Mouse (Mus musculus) liver, embryonic 16.5 days (tissue): ENCODE measurements at regions not wholly inside any gene's neighbourhood (a gene's known extent, or its start where the extent isn't known, plus 50 kb on each side); places are given as distances from the start of the nearest gene placed in this dataset.

ENCODE experiments used
- ATAC-seq: fragments of 200-750 bp; cut with Nextera tagmentation; 2 replicates; pipeline ENCODE4 v1.8.0; 2017; ENCODE audit warnings: low read depth, mild to moderate bottlenecking, moderate number of reproducible peaks, moderate library complexity
- H3K27ac ChIP-seq: fragments of 300-500 bp; sonication (generic); 2 replicates; pipeline ENCODE4 v1.5.1; 2014; ENCODE audit warnings: mild to moderate bottlenecking, low read length
- H3K27me3 ChIP-seq: fragments of 300-500 bp; sonication (generic); 2 replicates; pipeline ENCODE4 v1.6.1; 2014; ENCODE audit warnings: low read depth, low read length, mixed read lengths; ENCODE audit not compliant: control insufficient read depth, insufficient read depth
- H3K36me3 ChIP-seq: fragments of 300-500 bp; sonication (generic); 2 replicates; pipeline ENCODE4 v1.6.1; 2014; ENCODE audit warnings: mild to moderate bottlenecking; ENCODE audit not compliant: control insufficient read depth, insufficient read depth
- H3K4me1 ChIP-seq: fragments of 300-500 bp; sonication (generic); 2 replicates; pipeline ENCODE4 v1.6.1; 2014; ENCODE audit warnings: low read depth, low read length, mixed read lengths; ENCODE audit not compliant: control insufficient read depth
- H3K4me2 ChIP-seq: fragments of 300-500 bp; sonication (generic); 2 replicates; pipeline ENCODE4 v1.6.1; 2014; ENCODE audit warnings: low read depth, low read length, mixed read lengths
- H3K4me3 ChIP-seq: fragments of 300-500 bp; sonication (generic); 2 replicates; pipeline ENCODE4 v1.5.1; 2014; ENCODE audit warnings: low read depth, mild to moderate bottlenecking, low read length
- H3K9ac ChIP-seq: fragments of 300-500 bp; sonication (generic); 2 replicates; pipeline ENCODE4 v1.6.1; 2014; ENCODE audit warnings: low read depth, low read length
- H3K9me3 ChIP-seq: fragments of 300-500 bp; sonication (generic); replicated peaks from 2 replicates; pipeline ENCODE4 v1.6.1; 2016; ENCODE audit warnings: low read length; ENCODE audit not compliant: control insufficient read depth
- WGBS: fragments of 180-500 bp; shearing (Covaris S2); extraction: QIAGEN DNeasy Blood & Tissue Kit; methylation state at CpG from one replicate; pipeline ENCODE4 v1.1.7; 2014; ENCODE audit not compliant: insufficient replicate concordance; 5-methylcytosine and 5-hydroxymethylcytosine counted together

DNA sequence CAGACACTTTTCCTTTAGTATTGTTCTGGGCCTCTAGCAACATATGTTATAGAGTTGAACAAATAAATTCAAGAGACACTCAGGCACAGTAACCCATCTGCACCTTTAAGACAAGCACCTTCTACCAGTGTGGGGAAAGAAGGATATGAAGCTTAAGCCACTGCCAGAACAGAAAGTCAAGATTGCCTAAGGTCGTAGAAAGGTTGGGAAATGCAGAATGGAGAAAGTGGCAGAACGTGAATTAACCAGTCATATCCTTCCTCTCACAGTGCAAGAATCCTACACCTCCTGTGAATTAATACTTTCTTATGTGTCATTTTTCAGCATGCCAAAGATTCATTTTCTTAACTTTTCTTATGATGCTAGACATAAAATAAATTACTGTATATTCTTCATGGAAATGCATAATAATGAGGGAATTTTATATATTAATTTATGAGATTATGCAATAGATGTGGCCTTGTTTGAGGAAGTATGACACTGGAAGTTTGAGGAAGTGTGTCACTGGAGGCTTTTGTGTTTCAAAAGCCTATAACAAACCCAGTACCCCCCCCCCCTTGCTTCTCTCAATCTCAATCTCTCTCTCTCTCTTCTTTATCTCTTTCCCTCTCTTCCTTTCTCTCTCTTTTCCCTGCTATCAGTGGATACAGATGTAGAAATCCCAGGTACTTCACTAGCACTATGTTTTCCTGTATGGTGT is 361.6 kb upstream of the Edil3 start:
- WGBS, result 26% methylated on average over 2 of the region's 2 CpGs

DNA sequence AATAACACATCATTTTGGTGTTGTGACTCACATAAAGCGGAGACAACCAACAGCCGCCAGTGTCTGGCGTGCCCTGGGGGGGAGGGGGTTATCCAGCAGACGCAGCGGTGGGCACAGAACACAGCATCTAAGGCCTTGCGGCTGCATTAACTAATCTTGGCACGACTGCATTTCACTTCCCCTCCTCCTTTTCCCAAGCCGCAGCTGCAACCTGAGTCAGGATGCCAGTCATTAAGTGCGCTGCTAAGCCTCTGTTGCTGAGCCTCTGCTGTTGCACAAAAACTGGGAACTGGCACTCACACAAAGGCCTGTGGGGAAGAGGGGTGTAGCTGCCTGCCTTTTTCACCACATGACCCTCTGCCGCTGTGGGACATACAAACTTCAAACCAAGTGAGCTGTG is 331.2 kb upstream of the Edil3 start:
- WGBS, result 76% methylated on average over 10 of the region's 10 CpGs
- Histone ChIP-seq H3K4me1 (no peaks in the 10 kb centered on the region), H3K9me3 (no peaks in the 10 kb centered on the region), H3K4me2 (no peak overlapping the region), H3K27me3 (no peaks in the 10 kb centered on the region), H3K4me3 (no peak overlapping the region), H3K27ac (no peak overlapping the region), H3K36me3 (no peaks in the 10 kb centered on the region), H3K9ac (no peak overlapping the region)
- ATAC-seq, result no peak

More for the DNA sequence above, 361.6 kb upstream of the Edil3 start:
- Histone ChIP-seq H3K9ac (no peak overlapping the region), H3K36me3 (no peaks in the 10 kb centered on the region), H3K4me2 (no peak overlapping the region), H3K9me3 (no peaks in the 10 kb centered on the region), H3K4me3 (no peak overlapping the region), H3K27me3 (no peaks in the 10 kb centered on the region), H3K27ac (no peak overlapping the region), H3K4me1 (no peaks in the 10 kb centered on the region)
- ATAC-seq, result peak; percentile 74

DNA sequence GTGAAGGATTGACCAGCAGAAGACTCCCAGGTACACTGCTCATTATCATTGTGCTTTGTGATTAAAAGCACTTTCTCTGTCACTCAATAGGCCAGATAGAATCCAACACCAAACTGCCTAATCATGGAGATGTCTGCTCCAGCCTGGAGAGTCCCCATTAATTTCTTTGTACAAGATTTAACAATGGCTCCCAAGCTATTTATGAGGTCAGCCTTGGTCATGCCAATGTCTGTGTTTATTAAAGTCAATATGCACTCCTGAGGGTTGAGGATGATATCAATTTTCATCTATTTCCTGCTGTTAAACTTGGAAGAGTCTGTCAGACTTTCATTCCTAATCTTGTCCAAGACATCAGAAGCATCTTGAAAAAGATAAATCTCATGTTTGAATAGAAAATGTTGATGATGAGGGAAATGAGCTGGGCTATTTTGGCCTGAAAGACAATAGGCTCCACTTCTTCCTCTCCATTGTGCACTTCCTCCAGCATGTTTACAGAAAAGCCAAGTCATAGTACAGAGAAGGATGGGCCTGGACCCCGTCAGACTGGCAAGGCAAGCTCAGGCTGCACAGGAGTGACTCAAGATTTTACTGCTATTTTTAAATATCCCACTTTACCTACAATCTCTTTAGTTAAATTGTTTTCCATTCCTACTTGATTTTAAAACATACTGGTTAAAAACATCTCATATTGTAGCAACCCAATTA is 310.3 kb upstream of the Edil3 start:
- Histone ChIP-seq H3K27ac (no peak overlapping the region), H3K4me3 (no peak overlapping the region)

DNA sequence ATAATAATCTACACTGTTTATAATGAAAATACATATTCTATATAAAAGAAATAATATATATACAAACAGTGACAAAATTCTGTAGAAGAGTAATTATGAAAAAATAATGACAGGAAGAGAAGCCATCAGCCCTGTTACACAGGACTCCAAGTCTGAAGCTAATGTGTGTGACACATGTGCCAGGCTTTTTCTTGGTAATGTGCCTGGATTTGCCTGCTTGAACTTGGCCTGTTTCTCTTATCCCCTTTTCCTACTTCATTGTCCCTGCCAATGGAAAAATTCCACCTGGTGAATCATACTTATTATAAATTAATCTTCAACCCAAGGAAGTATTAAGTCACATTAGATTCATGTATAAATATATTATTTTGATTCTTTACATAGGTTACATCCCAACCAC is 286.5 kb upstream of the Edil3 start:
- H3K9ac ChIP-seq, result no peak overlapping the region
- no peaks in the 10 kb centered on the region for H3K27me3 ChIP-seq
- H3K4me2 ChIP-seq, result no peak overlapping the region
- H3K4me3 ChIP-seq, result no peak overlapping the region
- no peak for ATAC-seq
- no peaks in the 10 kb centered on the region for H3K36me3 ChIP-seq
- H3K4me1 ChIP-seq, result no peaks in the 10 kb centered on the region
- no peaks in the 10 kb centered on the region for H3K9me3 ChIP-seq
- H3K27ac ChIP-seq, result no peak overlapping the region

More for the DNA sequence above, 310.3 kb upstream of the Edil3 start:
- no peak for ATAC-seq
- Histone ChIP-seq H3K36me3 (no peaks in the 10 kb centered on the region), H3K9me3 (no peaks in the 10 kb centered on the region), H3K27me3 (no peaks in the 10 kb centered on the region), H3K4me2 (no peak overlapping the region), H3K4me1 (no peaks in the 10 kb centered on the region), H3K9ac (no peak overlapping the region)
- WGBS, result 24% methylated on average over 1 of the region's 1 CpGs

DNA sequence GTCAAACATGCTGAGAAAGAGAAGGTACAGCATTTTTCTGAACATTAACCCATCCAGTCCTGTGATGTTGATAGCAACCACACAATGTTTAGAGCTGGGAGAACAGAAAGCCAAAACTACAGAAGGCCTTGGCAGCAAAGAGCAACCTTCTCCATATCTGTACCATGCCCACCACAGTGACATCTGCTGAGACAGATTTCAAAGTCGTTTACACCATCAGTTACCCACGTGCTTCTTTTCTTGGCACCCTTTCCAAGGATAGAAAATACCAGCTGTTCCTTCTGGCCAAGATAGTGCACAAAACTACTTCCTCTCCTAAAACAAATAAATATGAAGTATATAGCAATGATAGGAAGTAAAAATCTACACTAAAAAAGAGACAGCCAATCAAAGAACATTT is 266.8 kb upstream of the Edil3 start:
- no peak overlapping the region for H3K4me3 ChIP-seq
- H3K4me2 ChIP-seq, result no peak overlapping the region
- no peaks in the 10 kb centered on the region for H3K9me3 ChIP-seq
- WGBS, result 18% methylated on average over 2 of the region's 2 CpGs
- H3K4me1 ChIP-seq, result no peaks in the 10 kb centered on the region
- H3K27me3 ChIP-seq, result no peaks in the 10 kb centered on the region
- no peak overlapping the region for H3K27ac ChIP-seq
- H3K9ac ChIP-seq, result no peak overlapping the region
- no peak for ATAC-seq
- no peaks in the 10 kb centered on the region for H3K36me3 ChIP-seq

DNA sequence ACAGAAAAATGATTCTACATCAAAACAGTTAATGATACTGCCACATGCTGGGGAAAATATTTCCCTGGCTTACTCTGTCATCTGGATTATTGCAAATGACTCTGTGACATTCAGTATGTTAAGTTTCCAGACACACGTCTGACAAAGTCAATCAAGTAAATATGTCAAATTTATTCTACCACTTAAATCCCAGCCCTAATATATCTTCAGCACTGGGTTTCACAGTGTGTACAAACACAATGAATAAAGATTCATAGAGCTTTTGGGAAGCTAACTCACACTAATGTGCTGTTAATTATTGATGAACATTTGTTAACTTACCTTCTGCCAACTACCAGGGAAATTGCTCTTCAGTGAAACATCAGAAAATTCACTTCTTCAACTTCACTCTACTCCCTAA is 256.3 kb upstream of the Edil3 start:
- no peaks in the 10 kb centered on the region for H3K27me3 ChIP-seq
- H3K4me1 ChIP-seq, result no peaks in the 10 kb centered on the region
- no peak for ATAC-seq
- no peak overlapping the region for H3K4me2 ChIP-seq
- H3K9me3 ChIP-seq, result no peaks in the 10 kb centered on the region
- no peak overlapping the region for H3K4me3 ChIP-seq
- H3K27ac ChIP-seq, result no peak overlapping the region
- WGBS, result 64% methylated on average over 1 of the region's 1 CpGs
- no peak overlapping the region for H3K9ac ChIP-seq
- no peaks in the 10 kb centered on the region for H3K36me3 ChIP-seq

DNA sequence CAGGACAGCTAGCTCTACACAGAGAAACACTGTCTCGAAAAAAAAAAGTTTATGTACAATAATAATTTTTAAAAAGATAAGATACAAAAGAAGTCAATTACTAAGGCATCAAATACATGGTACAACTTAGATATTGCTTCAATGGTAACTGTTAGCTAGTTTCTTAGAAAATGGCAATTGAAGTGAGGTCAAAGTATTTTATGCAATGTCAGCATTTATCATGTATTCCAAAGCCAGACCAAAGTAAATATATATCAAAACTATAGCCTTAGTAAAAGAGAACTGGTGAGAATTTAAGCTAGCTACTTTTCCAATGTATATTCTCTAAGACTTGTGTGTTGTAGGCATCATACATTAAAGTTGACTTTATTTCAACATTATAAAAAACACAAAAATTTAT is 219.0 kb upstream of the Edil3 start:
- H3K27me3 ChIP-seq, result no peaks in the 10 kb centered on the region
- H3K36me3 ChIP-seq, result no peaks in the 10 kb centered on the region
- no peak overlapping the region for H3K9ac ChIP-seq
- no peaks in the 10 kb centered on the region for H3K9me3 ChIP-seq
- no peak overlapping the region for H3K4me2 ChIP-seq
- no peak for ATAC-seq
- 30% methylated on average over 1 of the region's 1 CpGs for WGBS
- H3K27ac ChIP-seq, result no peak overlapping the region
- no peaks in the 10 kb centered on the region for H3K4me1 ChIP-seq
- H3K4me3 ChIP-seq, result no peak overlapping the region

DNA sequence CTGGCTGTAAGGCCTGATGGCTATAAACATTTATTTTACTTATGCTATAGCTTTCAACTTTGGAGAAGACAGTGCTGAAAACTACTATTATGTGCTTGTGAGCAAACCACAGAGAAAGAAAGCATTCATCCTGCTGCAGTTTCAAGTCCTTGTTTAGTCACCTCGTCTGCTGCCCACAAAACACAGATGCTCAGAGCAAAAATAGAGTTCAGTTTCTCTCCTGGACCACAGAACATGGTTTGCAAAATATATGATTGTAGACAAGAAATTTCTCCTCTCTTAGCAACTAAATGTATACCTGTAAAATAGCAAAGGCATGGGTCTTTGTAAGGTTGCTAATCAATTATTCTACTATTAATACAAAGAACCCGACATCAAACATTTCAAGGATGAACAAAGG is 210.7 kb upstream of the Edil3 start:
- WGBS, result 40% methylated on average over 2 of the region's 2 CpGs
- Histone ChIP-seq H3K9me3 (no peaks in the 10 kb centered on the region), H3K36me3 (no peaks in the 10 kb centered on the region), H3K9ac (no peak overlapping the region), H3K27ac (no peak overlapping the region), H3K27me3 (no peaks in the 10 kb centered on the region), H3K4me2 (no peak overlapping the region), H3K4me3 (no peak overlapping the region), H3K4me1 (no peaks in the 10 kb centered on the region)
- no peak for ATAC-seq

DNA sequence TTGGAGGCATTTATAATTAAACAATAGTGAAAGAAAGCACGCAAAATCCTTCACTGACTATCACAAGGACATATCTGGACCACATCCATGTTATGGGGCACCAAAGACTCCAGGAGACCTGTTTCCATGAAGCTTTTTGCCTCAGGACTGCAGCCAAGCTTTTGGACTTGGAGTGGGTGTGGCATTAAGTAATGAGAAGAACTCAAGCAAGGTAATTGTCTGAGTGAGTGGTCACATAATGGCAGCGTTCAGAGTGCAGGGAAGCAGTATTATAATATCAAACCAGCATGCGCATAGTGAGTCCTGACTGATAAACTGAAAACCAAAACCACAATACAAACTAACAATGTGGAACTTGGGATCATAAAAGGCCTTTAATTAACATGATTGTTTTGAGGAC is 208.0 kb upstream of the Edil3 start:
- Histone ChIP-seq H3K27me3 (no peaks in the 10 kb centered on the region), H3K9me3 (no peaks in the 10 kb centered on the region), H3K9ac (no peak overlapping the region), H3K4me1 (no peaks in the 10 kb centered on the region), H3K4me3 (no peak overlapping the region), H3K27ac (no peak overlapping the region), H3K4me2 (no peak overlapping the region), H3K36me3 (no peaks in the 10 kb centered on the region)
- ATAC-seq, result no peak
- WGBS, result 73% methylated on average over 3 of the region's 3 CpGs
